Mouse (Mus musculus): ENCODE measurements around the gene Olfr488. TPM values are rescaled to one million over a fixed set of nuclear protein-coding genes. Genes with fewer than 3 reads are reported as not detected.
"Not testable (repeated sequence)": the region's sequence is repeated elsewhere in the genome, so short reads cannot be mapped to it uniquely, and the experiment has no call there.

The Olfr488 gene
- not detected in 2 replicates for polyA plus RNA-seq (2015; fragmentation: Nextera tagmentation; extraction: Ambion mirVana)

DNA sequence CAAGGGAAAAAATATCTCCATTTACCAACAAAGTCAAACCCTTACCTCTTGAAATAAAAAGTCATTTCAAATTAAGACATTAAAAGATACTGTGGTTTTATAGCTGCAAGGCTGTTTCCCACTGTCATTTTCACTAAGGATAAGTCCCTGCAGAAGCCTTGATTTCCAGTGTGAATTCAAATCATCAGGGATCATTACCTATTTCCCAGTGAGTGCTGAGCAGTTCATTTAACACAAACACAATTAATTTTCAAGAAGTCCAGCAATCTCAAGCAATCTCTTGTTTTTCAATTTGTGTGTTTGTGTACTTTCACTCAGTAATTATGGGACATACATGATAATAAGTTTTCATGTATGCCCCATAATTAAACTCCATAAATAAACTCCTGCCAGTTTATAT, at the start of gene Olfr488:
Gene Olfr488 (minus strand): TSS at position 101 of the 400 bp plus-strand sequence.
- no peak for ATAC-seq
- H3K36me3 ChIP-seq (ENCODE audit: control insufficient read depth, insufficient read depth, low read length), result no peaks in the 10 kb centered on the region
- no peak within 1 kb of the TSS for H3K4me2 ChIP-seq (ENCODE audit: low read length)

DNA sequence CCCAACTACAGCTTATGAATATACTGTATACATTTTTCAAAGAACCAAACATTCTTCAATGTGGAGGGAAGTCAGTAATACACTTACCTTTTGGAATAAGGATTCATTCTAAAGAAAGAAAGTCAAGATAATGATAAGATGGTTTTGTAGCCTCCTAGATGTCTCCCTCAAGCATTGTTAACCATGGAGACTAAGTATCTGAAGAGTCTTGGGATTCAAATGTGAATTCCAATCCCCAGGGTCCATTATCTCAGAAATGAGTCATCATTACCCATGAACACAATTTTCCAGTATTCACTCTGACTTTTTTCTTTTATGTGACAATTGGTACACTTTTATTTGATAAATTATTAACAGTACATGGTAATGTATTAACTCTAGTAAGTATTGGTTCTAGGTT, 30.7 kb upstream of the Olfr488 start, which contains the start of gene Olfr490:
Gene Olfr490 (minus strand): TSS at position 101 of the 400 bp plus-strand sequence.
- no peaks in the 10 kb centered on the region for H3K4me1 ChIP-seq (ENCODE audit: control insufficient read depth, insufficient read depth, low read length)

More for the DNA sequence above, at the start of gene Olfr488:
- no peak within 1 kb of the TSS for H3K27ac ChIP-seq (ENCODE audit: low read length)
- no peak within 1 kb of the TSS for H3K9ac ChIP-seq (ENCODE audit: low read depth, low read length)
- no peaks in the 10 kb centered on the region for H3K9me3 ChIP-seq (replicated peaks; ENCODE audit: control insufficient read depth, low read length, poor library complexity, severe bottlenecking)
- H3K4me1 ChIP-seq (ENCODE audit: control insufficient read depth, insufficient read depth, low read length), result no peaks in the 10 kb centered on the region
- H3K4me3 ChIP-seq (ENCODE audit: low read depth, low read length), result no peak within 1 kb of the TSS
- H3K27me3 ChIP-seq (ENCODE audit: control insufficient read depth, insufficient read depth, low read depth, low read length), result no peaks in the 10 kb centered on the region

DNA sequence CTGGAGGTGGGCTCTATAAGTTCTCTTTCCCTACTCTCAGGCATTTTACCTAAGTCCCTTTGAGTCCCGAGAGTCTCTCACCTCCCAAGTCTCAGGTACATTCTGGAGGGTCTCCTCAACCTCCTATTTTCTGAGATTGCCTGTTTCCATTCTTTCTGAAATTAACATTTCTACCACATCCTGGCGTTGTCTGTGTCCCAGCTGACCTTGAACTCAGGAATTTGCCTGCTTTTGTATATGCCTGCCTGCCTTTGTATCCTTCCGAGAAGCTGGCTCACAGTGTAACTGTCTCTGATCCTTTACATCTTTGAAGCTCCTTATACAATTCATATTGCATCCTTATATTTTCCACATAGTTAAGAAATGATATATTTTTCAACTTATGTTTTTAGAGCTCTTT, 24.6 kb downstream of the Olfr488 start:
- H3K4me2 ChIP-seq (ENCODE audit: low read length), result no peak overlapping the region
- no peak overlapping the region for H3K4me3 ChIP-seq (ENCODE audit: low read depth, low read length)
- no peak for ATAC-seq
- no peaks in the 10 kb centered on the region for H3K27me3 ChIP-seq (ENCODE audit: control insufficient read depth, insufficient read depth, low read depth, low read length)
- no peaks in the 10 kb centered on the region for H3K9me3 ChIP-seq (replicated peaks; ENCODE audit: control insufficient read depth, low read length, poor library complexity, severe bottlenecking)
- H3K4me1 ChIP-seq (ENCODE audit: control insufficient read depth, insufficient read depth, low read length), result no peaks in the 10 kb centered on the region
- H3K27ac ChIP-seq (ENCODE audit: low read length), result no peak overlapping the region
- no peaks in the 10 kb centered on the region for H3K36me3 ChIP-seq (ENCODE audit: control insufficient read depth, insufficient read depth, low read length)
- H3K9ac ChIP-seq (ENCODE audit: low read depth, low read length), result no peak overlapping the region
- 78% methylated on average over 3 of the region's 3 CpGs for WGBS

More for the DNA sequence above, 30.7 kb upstream of the Olfr488 start, which contains the start of gene Olfr490:
- Histone ChIP-seq H3K36me3 (ENCODE audit: control insufficient read depth, insufficient read depth, low read length) (no peaks in the 10 kb centered on the region), H3K9me3 (replicated peaks; ENCODE audit: control insufficient read depth, low read length, poor library complexity, severe bottlenecking) (no peaks in the 10 kb centered on the region), H3K27ac (ENCODE audit: low read length) (no peak within 1 kb of the TSS), H3K4me2 (ENCODE audit: low read length) (no peak within 1 kb of the TSS), H3K27me3 (ENCODE audit: control insufficient read depth, insufficient read depth, low read depth, low read length) (no peaks in the 10 kb centered on the region), H3K9ac (ENCODE audit: low read depth, low read length) (no peak within 1 kb of the TSS), H3K4me3 (ENCODE audit: low read depth, low read length) (no peak within 1 kb of the TSS)
- no peak for ATAC-seq

DNA sequence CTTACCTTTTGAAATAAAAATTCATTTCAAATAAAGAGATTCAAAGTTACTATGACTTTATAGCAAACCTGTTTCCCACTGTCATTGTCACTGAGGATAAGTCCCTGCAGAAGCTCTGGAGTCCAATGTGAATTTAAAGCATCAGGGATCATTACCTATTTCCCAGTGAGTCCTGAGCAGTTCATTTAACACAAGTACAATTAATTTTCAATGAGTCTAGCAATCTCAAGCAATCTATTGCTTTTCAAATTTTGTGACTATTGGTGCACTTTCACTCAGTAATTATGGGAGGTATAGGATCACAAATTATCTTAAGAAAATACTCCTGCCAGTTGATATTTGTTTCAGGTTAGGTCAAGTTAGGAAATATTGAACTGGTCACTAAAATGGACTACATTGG, 43.6 kb downstream of the Olfr488 start, which contains the start of gene Olfr487:
Gene Olfr487 (minus strand): TSS at position 101 of the 400 bp plus-strand sequence.
- H3K27me3 ChIP-seq (ENCODE audit: control insufficient read depth, insufficient read depth, low read depth, low read length); H3K27ac ChIP-seq (ENCODE audit: low read length); H3K4me1 ChIP-seq (ENCODE audit: control insufficient read depth, insufficient read depth, low read length); H3K4me2 ChIP-seq (ENCODE audit: low read length); ATAC-seq; H3K9ac ChIP-seq (ENCODE audit: low read depth, low read length); H3K4me3 ChIP-seq (ENCODE audit: low read depth, low read length); H3K36me3 ChIP-seq (ENCODE audit: control insufficient read depth, insufficient read depth, low read length); H3K9me3 ChIP-seq (replicated peaks; ENCODE audit: control insufficient read depth, low read length, poor library complexity, severe bottlenecking): not testable (repeated sequence)

Other genes starting within 250 kb of the Olfr488 start
- gene Olfr478, start 224.4 kb downstream of the Olfr488 start, polyA plus RNA-seq (2015; fragmentation: Nextera tagmentation; extraction: Ambion mirVana), result not detected in 2 replicates
- not detected in 2 replicates for gene Olfr479, start 207.7 kb downstream of the Olfr488 start, polyA plus RNA-seq (2015; fragmentation: Nextera tagmentation; extraction: Ambion mirVana)
- gene Olfr480, start 191.0 kb downstream of the Olfr488 start, polyA plus RNA-seq (2015; fragmentation: Nextera tagmentation; extraction: Ambion mirVana), result not detected in 2 replicates
- gene Olfr481, start 178.5 kb downstream of the Olfr488 start, polyA plus RNA-seq (2015; fragmentation: Nextera tagmentation; extraction: Ambion mirVana), result not detected in 2 replicates
- 0.08 and 0.10 TPM in 2 replicates for gene Olfr482, start 160.8 kb downstream of the Olfr488 start, polyA plus RNA-seq (2015; fragmentation: Nextera tagmentation; extraction: Ambion mirVana)
- not detected in 2 replicates for gene Olfr483, start 157.5 kb downstream of the Olfr488 start, polyA plus RNA-seq (2015; fragmentation: Nextera tagmentation; extraction: Ambion mirVana)
- not detected in 2 replicates for gene Olfr484, start 130.9 kb downstream of the Olfr488 start, polyA plus RNA-seq (2015; fragmentation: Nextera tagmentation; extraction: Ambion mirVana)
- not detected in 2 replicates for gene Olfr485, start 98.5 kb downstream of the Olfr488 start, polyA plus RNA-seq (2015; fragmentation: Nextera tagmentation; extraction: Ambion mirVana)
- not detected in 2 replicates for gene Olfr486, start 85.6 kb downstream of the Olfr488 start, polyA plus RNA-seq (2015; fragmentation: Nextera tagmentation; extraction: Ambion mirVana)
- gene Olfr487, start 43.7 kb downstream of the Olfr488 start, polyA plus RNA-seq (2015; fragmentation: Nextera tagmentation; extraction: Ambion mirVana), result not detected in 2 replicates
- gene Olfr490, start 30.6 kb upstream of the Olfr488 start, polyA plus RNA-seq (2015; fragmentation: Nextera tagmentation; extraction: Ambion mirVana), result not detected in 2 replicates
- not detected in 2 replicates for gene Olfr491, start 55.1 kb upstream of the Olfr488 start, polyA plus RNA-seq (2015; fragmentation: Nextera tagmentation; extraction: Ambion mirVana)
- not detected in 2 replicates for gene Olfr492, start 65.3 kb upstream of the Olfr488 start, polyA plus RNA-seq (2015; fragmentation: Nextera tagmentation; extraction: Ambion mirVana)
- gene Olfr493, start 88.6 kb upstream of the Olfr488 start, polyA plus RNA-seq (2015; fragmentation: Nextera tagmentation; extraction: Ambion mirVana), result not detected in 2 replicates
- gene Olfr494, start 107.0 kb upstream of the Olfr488 start, polyA plus RNA-seq (2015; fragmentation: Nextera tagmentation; extraction: Ambion mirVana), result not detected in 2 replicates
- not detected in 2 replicates for gene Olfr495, start 134.8 kb upstream of the Olfr488 start, polyA plus RNA-seq (2015; fragmentation: Nextera tagmentation; extraction: Ambion mirVana)
- gene Olfr497, start 162.1 kb upstream of the Olfr488 start, polyA plus RNA-seq (2015; fragmentation: Nextera tagmentation; extraction: Ambion mirVana), result not detected in 2 replicates
- not detected in 2 replicates for gene Olfr498, start 207.0 kb upstream of the Olfr488 start, polyA plus RNA-seq (2015; fragmentation: Nextera tagmentation; extraction: Ambion mirVana)